Mouse (Mus musculus) liver, postnatal 0 days (tissue): ENCODE results near the gene Zswim9. TPM values are rescaled to one million over a fixed set of nuclear protein-coding genes. Genes with fewer than 3 reads are reported as not detected.
A peak's percentile ranks its signal among the peaks of the same experiment; 100 is the strongest.

Source experiments
- ATAC-seq: fragments of 200-750 bp; cut with Nextera tagmentation; 2 replicates; pipeline ENCODE4 v1.8.0; 2017; ENCODE audit warnings: mild to moderate bottlenecking, moderate library complexity
- DNase-seq: peaks from one replicate; pipeline ENCODE4 v3.0.0-alpha.2; 2016
- H3K27ac ChIP-seq: fragments of 300-500 bp; sonication (generic); 2 replicates; pipeline ENCODE4 v1.5.1; 2014; ENCODE audit warnings: antibody characterized with exemption, moderate library complexity, mild to moderate bottlenecking, low read depth
- H3K27me3 ChIP-seq: fragments of 300-500 bp; sonication (generic); 2 replicates; pipeline ENCODE4 v1.6.1; 2014; ENCODE audit warnings: low read length, control low read depth, mixed read lengths; ENCODE audit not compliant: insufficient read depth
- H3K36me3 ChIP-seq: fragments of 300-500 bp; sonication (generic); replicated peaks from 2 replicates; pipeline ENCODE4 v1.6.1; 2014; ENCODE audit warnings: mild to moderate bottlenecking, control low read depth, low read length, moderate library complexity, mixed read lengths; ENCODE audit not compliant: insufficient read depth
- H3K4me1 ChIP-seq: fragments of 300-500 bp; sonication (generic); 2 replicates; pipeline ENCODE4 v1.6.1; 2014; ENCODE audit warnings: antibody characterized with exemption, mild to moderate bottlenecking, control low read depth; ENCODE audit not compliant: insufficient read depth
- H3K4me2 ChIP-seq: fragments of 300-500 bp; sonication (generic); 2 replicates; pipeline ENCODE4 v1.6.1; 2014; ENCODE audit warnings: low read depth, mild to moderate bottlenecking, low read length, moderate library complexity, mixed read lengths
- H3K4me3 ChIP-seq: fragments of 300-500 bp; sonication (generic); 2 replicates; pipeline ENCODE4 v1.5.1; 2014; ENCODE audit warnings: low read depth, low read length
- H3K9ac ChIP-seq: fragments of 300-500 bp; sonication (generic); replicated peaks from 2 replicates; pipeline ENCODE4 v1.6.1; 2014; ENCODE audit warnings: mild to moderate bottlenecking, moderate library complexity
- H3K9me3 ChIP-seq: fragments of 300-500 bp; sonication (generic); 2 replicates; pipeline ENCODE4 v1.6.1; 2016; ENCODE audit warnings: mild to moderate bottlenecking, control low read depth, low read length, mixed read lengths
- CTCF ChIP-seq: sonication (generic); IDR thresholded peaks from 2 replicates; pipeline ENCODE4 v1.5.1; 2016; ENCODE audit warnings: antibody characterized with exemption, low read depth
- EP300 ChIP-seq: IDR thresholded peaks from 2 replicates; pipeline ENCODE4 v1.6.1; 2016; ENCODE audit warnings: antibody characterized with exemption, low read depth, mild to moderate bottlenecking
- WGBS: fragments of 180-500 bp; shearing (Covaris S2); extraction: QIAGEN DNeasy Blood & Tissue Kit; methylation state at CpG from one replicate; pipeline ENCODE4 v1.1.7; 2014; ENCODE audit not compliant: insufficient replicate concordance; 5-methylcytosine and 5-hydroxymethylcytosine counted together
- polyA plus RNA-seq: library from polyadenylated mRNA; unstranded; fragments of >200 nt; fragmentation: Nextera tagmentation; extraction: Ambion mirVana; gene quantifications from 2 replicates; pipeline ENCODE4 v1.2.1, GENCODE M21; 2015

Gene Zswim9
- polyA plus RNA-seq, 1 experiment from 2014 or later: 1.7 TPM

DNA sequence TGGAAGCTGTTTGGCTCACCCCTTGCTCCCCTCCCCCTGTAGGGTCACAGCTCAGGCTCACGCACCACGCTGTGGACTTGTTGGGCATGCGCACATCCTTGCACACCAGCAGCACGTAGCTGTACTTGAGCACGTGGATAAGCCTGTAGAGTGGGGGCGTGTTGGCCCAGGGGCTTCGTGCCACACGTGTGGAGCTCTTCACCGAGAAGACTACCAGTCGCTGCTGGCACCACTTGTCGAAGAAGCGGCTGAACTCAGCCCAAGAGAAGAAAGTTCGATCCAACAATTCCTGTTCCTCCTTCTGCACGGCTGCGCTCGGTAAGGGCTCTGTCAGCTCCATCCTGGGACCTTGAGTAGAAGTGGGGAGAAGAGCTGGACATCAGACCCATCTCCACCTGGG, 1.4 kb downstream of the Zswim9 start, which contains the start of gene Lig1:
Lig1 (plus strand) TSS at position 203 of the 400 bp plus-strand sequence.
- no peaks in the 10 kb centered on the region for H3K9me3 ChIP-seq
- peak within 1 kb of the TSS; percentile 66 for H3K9ac ChIP-seq
- ATAC-seq (no peak), DNase-seq (no peak)
- peak within 1 kb of the TSS; percentile 96 for H3K4me2 ChIP-seq
- H3K36me3 ChIP-seq: peaks cover 16% of the 10 kb centered on the region; the same call in 1 of the 2 replicates
- peak within 1 kb of the TSS; percentile 74 for H3K4me3 ChIP-seq
- H3K4me1 ChIP-seq: peaks cover 6% of the 10 kb centered on the region
- no peak for TF ChIP-seq EP300
- TF ChIP-seq CTCF: no peak
- H3K27me3 ChIP-seq: no peaks in the 10 kb centered on the region
- H3K27ac ChIP-seq: peak within 1 kb of the TSS; percentile 85; the same call in 1 of the 2 replicates
- WGBS: 93% methylated on average over 16 of the region's 16 CpGs

DNA sequence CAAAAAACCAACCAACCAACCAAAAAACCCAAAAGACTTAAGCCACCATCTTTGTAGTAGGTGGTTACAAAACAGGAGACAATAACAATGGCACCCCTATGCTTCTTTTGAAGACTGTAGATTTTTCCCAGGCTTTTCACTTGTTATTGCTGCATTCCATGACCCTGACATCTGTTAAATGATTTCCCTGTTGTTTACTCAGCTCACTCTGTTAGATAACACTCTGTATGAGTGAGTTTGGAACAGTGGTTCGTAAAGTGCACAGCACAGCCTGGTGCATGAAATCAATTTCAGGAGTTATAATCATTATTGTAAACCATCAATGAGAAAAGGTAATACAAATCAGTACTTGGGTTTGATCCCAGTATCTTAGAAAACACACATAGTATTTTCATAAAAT, 6.8 kb downstream of the Zswim9 start:
- 0 out of 2 replicates have a peak, but pooled peaks cover 7% of the 10 kb centered on the region for H3K36me3 ChIP-seq
- H3K4me2 ChIP-seq: no peak overlapping the region
- no peak overlapping the region for H3K9ac ChIP-seq
- no peaks in the 10 kb centered on the region for H3K9me3 ChIP-seq
- no peak overlapping the region for H3K4me3 ChIP-seq
- H3K27me3 ChIP-seq: no peaks in the 10 kb centered on the region
- DNase-seq (no peak), ATAC-seq (peak; percentile 74)
- no peaks in the 10 kb centered on the region for H3K4me1 ChIP-seq
- no peak overlapping the region for H3K27ac ChIP-seq
- TF ChIP-seq EP300: no peak
- TF ChIP-seq CTCF: no peak
- 52% methylated on average over 1 of the region's 1 CpGs for WGBS

DNA sequence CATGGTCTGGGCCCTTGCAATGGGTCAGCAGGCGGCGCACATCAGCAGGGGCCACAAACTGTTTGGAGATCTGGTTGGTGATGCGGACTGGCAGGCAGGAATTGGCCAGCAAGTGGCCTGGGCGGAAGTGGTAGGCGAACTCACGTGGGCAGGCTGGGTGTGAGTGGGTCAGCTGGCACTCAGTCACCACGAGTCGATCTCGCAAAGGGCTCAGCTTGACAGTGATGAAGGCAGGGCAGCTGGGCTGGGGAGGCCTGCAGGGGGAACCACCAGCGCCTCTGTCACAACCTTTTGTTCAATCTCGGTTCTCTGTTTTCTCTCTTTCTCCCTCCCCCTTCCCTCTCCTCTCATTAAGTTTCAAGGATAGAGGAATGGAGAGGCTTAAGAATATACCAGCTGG, 9.1 kb downstream of the Zswim9 start:
- ATAC-seq (no peak), DNase-seq (no peak)
- TF ChIP-seq CTCF: no peak
- TF ChIP-seq EP300: no peak
- WGBS: 82% methylated on average over 11 of the region's 11 CpGs
- Histone ChIP-seq H3K27ac (no peak overlapping the region), H3K9me3 (no peaks in the 10 kb centered on the region), H3K4me3 (no peak overlapping the region), H3K4me2 (no peak overlapping the region), H3K36me3 (no peaks in the 10 kb centered on the region), H3K4me1 (no peaks in the 10 kb centered on the region), H3K9ac (no peak overlapping the region), H3K27me3 (no peaks in the 10 kb centered on the region)

DNA sequence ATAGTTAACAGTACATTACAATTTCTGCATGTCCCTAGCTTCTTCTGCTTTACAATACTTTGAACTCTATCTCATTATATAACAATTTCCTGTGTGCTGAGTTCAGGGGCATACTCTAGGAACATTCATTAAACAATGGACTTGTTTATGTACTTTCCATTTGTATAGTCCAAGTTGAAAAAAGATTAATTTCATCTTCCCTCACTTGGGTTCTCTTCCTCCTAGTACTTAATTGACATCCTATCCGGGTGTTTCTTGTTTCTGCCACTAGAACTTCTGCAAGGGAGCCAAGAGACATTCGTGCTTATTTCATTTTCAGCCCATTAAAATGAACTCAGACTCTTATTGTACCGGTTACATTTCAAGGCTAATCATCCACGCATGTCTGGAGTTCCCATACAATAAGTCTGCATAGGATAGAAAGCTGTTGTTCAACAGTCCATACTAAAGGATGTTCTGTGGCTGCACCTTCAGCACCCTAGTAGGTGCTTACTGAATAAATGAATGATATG, 9.7 kb downstream of the Zswim9 start:
- no peak overlapping the region for H3K9ac ChIP-seq
- no peaks in the 10 kb centered on the region for H3K4me1 ChIP-seq
- no peak overlapping the region for H3K27ac ChIP-seq
- WGBS: 85% methylated on average over 4 of the region's 4 CpGs
- no peaks in the 10 kb centered on the region for H3K27me3 ChIP-seq
- DNase-seq: no peak
- TF ChIP-seq EP300 (no peak), CTCF (no peak)
- no peak for ATAC-seq
- no peak overlapping the region for H3K4me2 ChIP-seq
- H3K36me3 ChIP-seq: no peaks in the 10 kb centered on the region
- H3K9me3 ChIP-seq: no peaks in the 10 kb centered on the region
- no peak overlapping the region for H3K4me3 ChIP-seq

GRCm38 (mm10) chr7:13264396-13264795, 14.1 kb downstream of the Zswim9 start:
- Histone ChIP-seq H3K9ac (no peak overlapping the region), H3K4me2 (no peak overlapping the region), H3K4me3 (no peak overlapping the region), H3K4me1 (no peaks in the 10 kb centered on the region), H3K27ac (no peak overlapping the region), H3K9me3 (no peaks in the 10 kb centered on the region), H3K27me3 (no peaks in the 10 kb centered on the region), H3K36me3 (no peaks in the 10 kb centered on the region)
- no peak for TF ChIP-seq CTCF
- no peak for TF ChIP-seq EP300
- DNase-seq: no peak
- no peak for ATAC-seq
- WGBS: 74% methylated on average over 2 of the region's 2 CpGs

DNA sequence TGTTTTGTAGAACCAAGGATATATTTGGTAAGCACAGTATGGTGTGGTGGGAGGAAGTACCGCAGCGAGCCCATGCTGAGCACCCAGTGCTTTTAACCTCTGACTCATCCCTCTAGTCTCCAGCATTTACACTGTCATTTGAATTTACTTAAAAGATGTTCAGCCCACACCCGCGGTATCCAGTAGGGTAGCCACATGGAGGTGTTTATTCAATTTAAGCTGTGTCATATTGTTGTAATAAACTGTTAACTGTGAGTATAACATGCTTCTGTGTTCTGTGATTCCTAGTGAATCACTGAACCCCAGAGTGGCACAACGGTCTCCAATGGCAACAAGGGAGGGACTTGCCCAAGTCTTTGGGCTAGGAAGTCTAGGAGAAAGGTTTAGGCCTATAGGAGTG, 14.7 kb downstream of the Zswim9 start:
- no peaks in the 10 kb centered on the region for H3K9me3 ChIP-seq
- TF ChIP-seq CTCF (no peak), EP300 (no peak)
- H3K27me3 ChIP-seq: no peaks in the 10 kb centered on the region
- WGBS: 79% methylated on average over 5 of the region's 5 CpGs
- no peak for DNase-seq
- no peak overlapping the region for H3K27ac ChIP-seq
- H3K4me1 ChIP-seq: no peaks in the 10 kb centered on the region
- H3K9ac ChIP-seq: no peak overlapping the region
- no peak for ATAC-seq
- H3K4me2 ChIP-seq: no peak overlapping the region
- H3K36me3 ChIP-seq: no peaks in the 10 kb centered on the region
- no peak overlapping the region for H3K4me3 ChIP-seq
